Mouse (Mus musculus) heart, postnatal 0 days (tissue): ENCODE measurements around the gene Atp10a.

Experiments
- CTCF ChIP-seq: IDR thresholded peaks from 2 replicates; pipeline ENCODE4 v1.5.1; 2016; ENCODE audit warnings: antibody characterized with exemption, control low read depth, low read depth
- EP300 ChIP-seq: IDR thresholded peaks from 2 replicates; pipeline ENCODE4 v1.6.1; 2016; ENCODE audit warnings: antibody characterized with exemption, low read depth

DNA sequence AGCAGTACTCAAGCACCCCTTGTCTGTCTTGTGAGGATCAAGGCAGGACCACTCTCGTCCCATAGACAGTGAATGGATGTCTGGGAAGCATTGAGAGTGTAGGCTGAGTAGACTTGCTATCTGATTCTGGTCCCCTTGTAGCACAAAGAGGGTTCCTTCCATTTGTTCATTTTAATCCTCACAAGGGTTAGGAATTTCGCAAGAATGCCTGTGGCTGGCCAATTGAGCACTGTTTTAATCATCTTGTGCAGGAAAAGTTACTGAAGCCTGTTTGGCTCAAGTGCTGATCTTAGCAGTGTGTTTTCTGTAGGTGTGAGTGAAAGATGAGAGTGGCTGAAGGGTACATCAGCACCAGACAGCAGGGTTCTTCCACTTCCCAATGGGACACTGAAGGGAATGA, 101.4 kb downstream of the Atp10a start:
- TF ChIP-seq EP300 = no peak
- TF ChIP-seq CTCF = no peak
